Mouse (Mus musculus): ENCODE measurements around the gene Sult1d1.

- TF ChIP-seq CTCF (IDR thresholded peaks at IDR 0.05) (no peak), POLR2A (IDR thresholded peaks at IDR 0.05; ENCODE audit: insufficient read depth, low read depth, low read length) (no peak)
Observed at GRCm38 (mm10) chr5:87505776-87506458, 62.9 kb downstream of the Sult1d1 start.
